Mouse (Mus musculus) cerebellum, postnatal 25 days (tissue): ENCODE data around the gene 1700022I11Rik.
A peak's percentile ranks its signal among the peaks of the same experiment; 100 is the strongest.

Experiments used
- DNase-seq, 2 experiments: peaks; one replicate each; pipeline ENCODE4 v3.0.0; 2021; ENCODE audit warnings: mixed read lengths in 2 of 2

1700022I11Rik gene

GRCm38 (mm10) chr4:43004951-43005350, 35.5 kb downstream of the 1700022I11Rik start:
- DNase-seq = no peak

GRCm38 (mm10) chr4:43005765-43006164, 36.4 kb downstream of the 1700022I11Rik start:
- peak in 1 of 2 experiments; percentile 56 for DNase-seq

- DNase-seq = peak; percentile 85 to 87
Measured at GRCm38 (mm10) chr4:43010161-43011038, 41.0 kb downstream of the 1700022I11Rik start, which contains the start of gene Fancg. Gene Fancg, minus strand, starts transcription at chr4:43010506.

DNA sequence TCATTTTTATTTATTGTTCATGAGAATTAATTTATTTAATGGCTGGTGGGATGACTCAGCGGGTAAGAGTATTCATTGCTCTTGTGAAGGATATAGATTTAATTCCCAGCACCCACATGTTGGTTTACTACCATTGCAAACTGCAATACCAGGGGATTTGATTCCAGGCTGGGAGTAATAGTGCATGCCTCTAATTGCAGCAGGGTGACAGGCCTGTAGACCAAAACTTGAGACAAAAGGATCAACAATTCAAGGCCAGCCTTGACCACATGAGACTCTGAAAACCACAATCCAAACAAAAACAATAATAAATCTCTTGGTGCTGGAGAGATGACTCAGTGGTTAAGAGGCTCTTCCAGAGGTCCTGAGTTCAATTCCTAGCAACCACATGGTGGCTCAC, 42.7 kb downstream of the 1700022I11Rik start:
- no peak for DNase-seq

- no peak for DNase-seq
Measured at GRCm38 (mm10) chr4:43018156-43018555, 48.8 kb downstream of the 1700022I11Rik start.

GRCm38 (mm10) chr4:43019176-43019575, 49.8 kb downstream of the 1700022I11Rik start:
- no peak for DNase-seq

GRCm38 (mm10) chr4:43019641-43020465, 50.4 kb downstream of the 1700022I11Rik start:
- DNase-seq = no peak

GRCm38 (mm10) chr4:43020876-43021275, 51.5 kb downstream of the 1700022I11Rik start:
- no peak for DNase-seq

DNA sequence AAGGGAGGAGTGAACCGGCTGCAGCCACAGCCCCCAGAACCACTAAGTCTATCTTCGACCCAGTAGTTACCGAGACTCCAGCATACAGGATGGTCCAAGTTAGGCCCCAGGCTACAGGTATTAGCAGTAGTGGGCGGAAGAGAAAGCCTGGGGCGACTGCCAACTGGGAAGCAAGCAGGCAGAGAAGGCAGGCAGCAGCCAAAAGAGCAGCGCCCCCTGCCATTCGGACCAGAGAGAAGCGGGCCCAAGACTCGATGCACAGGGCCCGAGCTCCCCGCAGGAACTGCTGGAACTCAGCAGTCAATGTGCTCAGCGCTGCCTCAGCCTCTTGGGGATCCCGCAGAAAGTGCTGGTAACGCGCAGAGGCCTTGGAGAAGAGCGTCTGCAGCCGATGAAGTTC, 51.9 kb downstream of the 1700022I11Rik start:
- DNase-seq = peak in 1 of 2 experiments; percentile 66

GRCm38 (mm10) chr4:43024673-43025072, 55.3 kb downstream of the 1700022I11Rik start:
- peak; percentile 46 to 54 for DNase-seq

- DNase-seq = peak; percentile 99
Measured at GRCm38 (mm10) chr4:43025084-43025960, 55.9 kb downstream of the 1700022I11Rik start, which contains the start of gene Pigo. Gene Pigo, minus strand, starts transcription at chr4:43025819.

GRCm38 (mm10) chr4:43029121-43029520, 59.7 kb downstream of the 1700022I11Rik start:
- no peak for DNase-seq

DNA sequence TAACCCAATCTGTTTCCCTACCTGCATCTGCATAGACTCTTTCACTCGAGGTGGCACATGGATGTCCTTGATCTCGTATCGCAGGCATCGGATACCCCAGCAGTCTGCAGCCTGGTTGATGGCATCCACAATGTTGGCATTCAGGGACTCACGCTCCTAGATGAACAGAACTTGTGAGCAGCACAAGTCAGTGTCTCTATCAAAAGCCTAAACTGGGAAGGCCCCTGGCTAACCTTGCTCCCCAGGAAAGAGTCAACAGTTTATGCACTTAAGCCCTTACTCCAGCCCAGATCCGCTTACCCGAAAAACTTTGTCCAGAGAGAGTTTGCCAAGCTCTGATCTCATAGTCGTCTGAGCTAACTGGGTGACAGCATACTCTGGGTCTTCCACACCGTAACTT, 60.3 kb downstream of the 1700022I11Rik start:
- DNase-seq = no peak

DNA sequence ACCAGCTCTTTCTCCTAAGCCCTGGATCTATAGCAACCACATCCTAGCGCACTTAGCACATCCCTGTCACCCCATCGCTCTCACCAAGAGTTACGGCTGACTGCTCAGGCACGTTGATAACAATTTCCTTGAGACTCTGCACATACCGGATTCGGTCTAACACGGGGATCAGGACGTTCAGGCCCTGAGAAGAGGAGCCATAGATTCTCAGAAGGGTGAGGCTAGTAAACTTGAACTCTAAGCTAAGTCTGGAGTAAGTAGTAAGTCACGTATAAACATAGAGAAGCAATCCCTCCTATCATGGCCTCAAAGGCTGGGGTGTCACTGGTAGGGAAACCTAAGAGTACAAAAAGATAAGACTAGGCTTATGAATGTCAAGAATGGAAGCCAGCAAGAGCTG, 60.9 kb downstream of the 1700022I11Rik start:
- no peak for DNase-seq

DNA sequence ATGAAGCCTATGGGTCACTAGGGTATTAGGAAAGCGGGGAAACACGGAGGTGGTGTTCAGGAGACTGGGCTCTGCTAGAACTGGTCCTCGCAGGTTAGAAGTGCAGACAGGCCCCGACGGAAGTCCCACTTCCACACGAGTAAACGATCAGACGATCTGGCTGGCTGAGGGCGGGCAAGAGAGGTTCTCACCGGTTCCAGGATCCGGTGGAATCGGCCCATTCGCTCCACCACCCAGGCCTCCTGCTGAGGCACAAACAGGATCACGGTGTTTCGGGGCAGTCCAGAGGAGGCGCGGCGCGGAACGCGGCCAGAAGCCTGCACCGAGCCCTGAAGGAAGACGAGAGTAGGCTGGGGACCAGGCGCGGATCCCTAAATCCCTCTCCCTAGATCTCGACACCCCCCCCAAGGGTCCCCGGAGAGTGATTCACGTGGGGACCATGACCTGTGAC, 61.4 kb downstream of the 1700022I11Rik start:
- peak in 1 of 2 experiments; percentile 68 for DNase-seq

DNA sequence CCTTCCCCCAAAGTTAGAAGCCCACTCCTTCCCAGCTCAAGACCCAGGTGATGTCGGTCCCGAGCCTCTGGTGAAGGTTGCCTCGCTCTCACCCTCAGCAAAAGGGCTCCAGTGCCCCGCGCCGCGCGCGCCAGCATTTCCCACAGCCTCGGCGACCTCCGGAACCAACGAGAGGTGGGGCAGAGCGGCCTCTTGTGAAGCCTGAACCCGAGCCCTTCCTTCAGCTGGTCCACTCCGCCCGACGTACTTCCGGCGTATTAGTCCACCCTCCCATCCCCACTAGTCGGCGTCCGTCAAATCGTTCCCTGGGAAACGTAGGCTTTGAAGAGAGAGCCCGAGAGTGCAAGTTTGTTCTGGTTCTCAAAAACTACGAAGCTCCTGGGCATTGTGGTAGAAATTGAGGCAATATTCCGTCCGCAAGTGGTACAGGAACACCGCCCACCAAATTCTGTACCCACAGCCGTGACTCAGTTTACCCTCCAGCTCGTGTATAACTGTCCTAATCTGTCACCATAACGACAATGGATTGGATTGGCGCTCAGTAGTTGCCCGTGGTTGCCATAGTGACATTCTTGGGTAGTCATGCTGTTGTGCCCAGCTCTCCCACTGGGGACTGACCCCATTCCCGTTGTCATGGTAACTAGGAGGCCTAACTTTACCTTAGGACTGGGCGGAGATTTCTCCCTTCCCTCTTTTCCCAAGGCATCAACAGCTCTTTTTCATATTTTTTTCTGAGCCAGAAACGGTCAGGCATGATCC, 62.0 kb downstream of the 1700022I11Rik start, which contains the start of gene Stoml2:
Gene Stoml2, minus strand, starts transcription at position 474 of the 759 bp plus-strand sequence.
- DNase-seq = peak; percentile 91 to 96

DNA sequence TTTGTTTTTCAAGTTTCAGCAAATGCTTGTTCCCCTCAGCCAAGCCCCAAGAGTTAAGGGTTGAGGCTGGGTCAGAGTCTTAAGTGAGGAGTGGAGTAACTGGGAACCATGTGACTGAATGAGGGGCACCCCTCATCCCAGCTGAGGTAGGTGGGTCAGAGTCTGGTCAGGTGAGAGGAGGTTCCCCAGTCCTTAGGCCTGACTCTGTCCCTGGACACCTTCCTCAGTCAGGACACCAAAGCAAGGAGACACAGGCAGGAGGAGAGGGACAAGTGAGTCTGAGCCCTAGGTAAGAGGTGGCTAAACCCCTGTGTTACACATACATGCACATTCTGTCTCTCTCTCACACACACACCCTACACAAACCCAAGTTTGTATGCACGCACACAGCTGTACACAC, 63.1 kb downstream of the 1700022I11Rik start:
- DNase-seq = no peak
